Mouse (Mus musculus) lung, embryonic 14.5 days (tissue): ENCODE measurements around the gene Pknox2. TPM values are rescaled to one million over a fixed set of nuclear protein-coding genes. Genes with fewer than 3 reads are reported as not detected.

Experiments used
- ATAC-seq: fragments of 200-750 bp; cut with Nextera tagmentation; 2 replicates; pipeline ENCODE4 v1.8.0; 2017; ENCODE audit warnings: mild to moderate bottlenecking, moderate TSS enrichment, moderate library complexity; ENCODE audit not compliant: insufficient read depth
- DNase-seq: peaks from one replicate; pipeline ENCODE4 v3.0.0-alpha.2; 2015
- H3K27ac ChIP-seq: fragments of 300-500 bp; sonication (generic); 2 replicates; pipeline ENCODE4 v1.5.1; 2014; ENCODE audit warnings: low read depth, mild to moderate bottlenecking, moderate library complexity
- H3K27me3 ChIP-seq: fragments of 300-500 bp; sonication (generic); 2 replicates; pipeline ENCODE4 v1.6.1; 2014; ENCODE audit warnings: low read length, control low read depth; ENCODE audit not compliant: insufficient read depth
- H3K36me3 ChIP-seq: fragments of 300-500 bp; sonication (generic); 2 replicates; pipeline ENCODE4 v1.6.1; 2014; ENCODE audit warnings: control low read depth; ENCODE audit not compliant: insufficient read depth
- H3K4me1 ChIP-seq: fragments of 300-500 bp; sonication (generic); 2 replicates; pipeline ENCODE4 v1.6.1; 2014; ENCODE audit warnings: antibody characterized with exemption, control low read depth; ENCODE audit not compliant: insufficient read depth
- H3K4me2 ChIP-seq: fragments of 300-500 bp; sonication (generic); 2 replicates; pipeline ENCODE4 v1.6.1; 2014; ENCODE audit warnings: mild to moderate bottlenecking
- H3K4me3 ChIP-seq: fragments of 300-500 bp; sonication (generic); 2 replicates; pipeline ENCODE4 v1.5.1; 2014; ENCODE audit warnings: low read depth, low read length
- H3K9ac ChIP-seq: fragments of 300-500 bp; sonication (generic); 2 replicates; pipeline ENCODE4 v1.6.1; 2014
- H3K9me3 ChIP-seq: fragments of 300-500 bp; sonication (generic); 2 replicates; pipeline ENCODE4 v1.6.1; 2016; ENCODE audit warnings: low read depth, low read length, control low read depth
- CTCF ChIP-seq: IDR thresholded peaks from 2 replicates; pipeline ENCODE4 v1.5.1; 2016; ENCODE audit warnings: antibody characterized with exemption, low read depth
- WGBS: fragments of 180-500 bp; shearing (Covaris S2); extraction: QIAGEN DNeasy Blood & Tissue Kit; methylation state at CpG from one replicate; pipeline ENCODE4 v1.1.7; 2014; 5-methylcytosine and 5-hydroxymethylcytosine counted together
- polyA plus RNA-seq: library from polyadenylated mRNA; unstranded; fragments of >200 nt; fragmentation: Nextera tagmentation; extraction: Ambion mirVana; gene quantifications from 2 replicates; pipeline ENCODE4 v1.2.1, GENCODE M21; 2014

The Pknox2 gene
- polyA plus RNA-seq, 1 experiment from 2014 or later: 7.1 TPM

- Histone ChIP-seq H3K27ac (no peak overlapping the region), H3K4me2 (no peak overlapping the region), H3K9me3 (no peaks in the 10 kb centered on the region), H3K9ac (no peak overlapping the region), H3K36me3 (no peaks in the 10 kb centered on the region), H3K4me3 (no peak overlapping the region), H3K4me1 (no peaks in the 10 kb centered on the region), H3K27me3 (no peaks in the 10 kb centered on the region)
- WGBS: 71% methylated on average over 8 of the region's 8 CpGs
- DNase-seq: no peak
- peak; percentile 30; the same call in 1 of the 2 replicates for TF ChIP-seq CTCF
- ATAC-seq: no peak
Measured at GRCm38 (mm10) chr9:37124696-37125480, 22.3 kb downstream of the Pknox2 start.

- H3K9me3 ChIP-seq: no peaks in the 10 kb centered on the region
- H3K4me2 ChIP-seq: no peak overlapping the region
- 70% methylated on average over 7 of the region's 7 CpGs for WGBS
- H3K36me3 ChIP-seq: no peaks in the 10 kb centered on the region
- H3K9ac ChIP-seq: no peak overlapping the region
- no peak for DNase-seq
- ATAC-seq: no peak
- no peaks in the 10 kb centered on the region for H3K27me3 ChIP-seq
- no peak overlapping the region for H3K4me3 ChIP-seq
- no peak overlapping the region for H3K27ac ChIP-seq
- H3K4me1 ChIP-seq: no peaks in the 10 kb centered on the region
- TF ChIP-seq CTCF: no peak
Measured at GRCm38 (mm10) chr9:37123384-37123783, 23.8 kb downstream of the Pknox2 start.

DNA sequence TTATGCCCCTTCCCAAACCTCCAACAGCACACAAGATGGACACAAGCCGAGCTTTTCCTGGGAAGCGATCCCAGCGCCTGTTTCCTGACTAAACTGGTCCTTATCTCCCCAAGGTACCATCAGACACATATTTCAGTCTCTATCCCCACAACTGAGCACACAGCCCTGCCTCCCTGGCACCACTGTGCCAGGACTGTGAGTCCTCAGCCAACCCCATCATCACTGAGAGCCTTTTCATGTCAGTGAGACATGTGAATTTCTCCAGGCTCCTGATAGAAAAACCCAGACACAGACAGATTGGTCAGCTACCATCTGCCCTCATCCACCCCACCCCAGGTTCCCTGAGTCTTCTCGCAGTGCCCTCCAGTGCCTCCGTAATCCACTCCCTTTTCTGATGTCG, 24.2 kb downstream of the Pknox2 start:
- 77% methylated on average over 6 of the region's 6 CpGs for WGBS
- Histone ChIP-seq H3K9ac (no peak overlapping the region), H3K4me3 (no peak overlapping the region), H3K36me3 (no peaks in the 10 kb centered on the region), H3K4me2 (no peak overlapping the region), H3K27me3 (no peaks in the 10 kb centered on the region), H3K4me1 (no peaks in the 10 kb centered on the region), H3K9me3 (no peaks in the 10 kb centered on the region), H3K27ac (no peak overlapping the region)
- ATAC-seq: no peak
- no peak for DNase-seq
- TF ChIP-seq CTCF: no peak

DNA sequence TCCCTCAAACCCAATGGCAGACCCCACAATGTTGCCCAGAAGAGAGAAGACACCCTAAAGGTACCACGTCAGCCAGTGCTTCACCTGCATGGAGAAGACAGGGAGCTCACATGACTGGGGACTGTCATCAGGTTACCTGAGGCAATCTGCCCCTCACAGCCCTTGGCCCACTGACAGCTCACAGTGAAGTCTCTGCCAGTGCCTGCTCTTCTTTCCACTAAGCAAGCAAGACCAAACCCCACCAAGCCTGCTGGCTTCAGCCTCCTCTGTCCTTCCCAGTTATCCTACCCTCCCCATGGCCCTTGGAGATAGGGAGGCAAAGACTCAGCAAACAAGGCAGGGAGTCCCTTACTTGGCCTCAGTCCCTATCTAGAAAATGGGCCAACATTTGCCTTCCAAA, 24.8 kb downstream of the Pknox2 start:
- no peak for ATAC-seq

DNA sequence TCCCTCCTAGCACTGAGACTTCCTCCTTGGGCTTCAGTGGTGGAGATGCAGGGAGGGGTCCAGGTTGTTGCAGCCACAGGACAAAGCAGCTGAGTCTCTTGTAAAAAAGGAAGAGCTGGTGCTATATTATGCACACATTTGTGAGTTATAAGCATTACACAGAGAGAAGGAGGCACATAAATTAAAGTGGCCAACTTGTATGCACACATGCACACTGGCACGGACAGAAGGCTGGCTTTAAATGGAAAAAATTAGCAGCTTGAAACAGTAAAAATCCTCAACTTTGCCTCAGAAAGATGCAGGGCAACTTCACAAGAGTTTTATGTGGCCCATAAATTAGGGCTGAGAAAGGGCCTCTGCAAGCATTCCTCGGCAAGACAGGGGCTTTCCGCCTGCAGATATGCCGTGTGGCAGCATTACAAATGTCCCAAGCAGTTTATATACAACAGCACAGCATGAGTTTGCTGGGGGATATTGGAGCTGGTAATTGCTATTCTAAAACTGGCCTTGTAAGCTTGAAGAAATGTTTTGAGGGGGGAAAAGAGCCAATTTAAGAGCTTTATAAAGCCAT, 25.4 kb downstream of the Pknox2 start:
- no peaks in the 10 kb centered on the region for H3K27me3 ChIP-seq
- ATAC-seq (no peak), DNase-seq (no peak)
- 44% methylated on average over 4 of the region's 4 CpGs for WGBS
- no peaks in the 10 kb centered on the region for H3K4me1 ChIP-seq
- no peak overlapping the region for H3K9ac ChIP-seq
- no peaks in the 10 kb centered on the region for H3K9me3 ChIP-seq
- no peaks in the 10 kb centered on the region for H3K36me3 ChIP-seq
- H3K27ac ChIP-seq: no peak overlapping the region
- no peak overlapping the region for H3K4me3 ChIP-seq
- H3K4me2 ChIP-seq: no peak overlapping the region
- TF ChIP-seq CTCF: no peak

More for the DNA sequence above, 24.8 kb downstream of the Pknox2 start:
- no peaks in the 10 kb centered on the region for H3K9me3 ChIP-seq
- no peaks in the 10 kb centered on the region for H3K27me3 ChIP-seq
- H3K36me3 ChIP-seq: no peaks in the 10 kb centered on the region
- H3K4me2 ChIP-seq: no peak overlapping the region
- no peak overlapping the region for H3K4me3 ChIP-seq
- no peak for TF ChIP-seq CTCF
- 67% methylated on average over 1 of the region's 1 CpGs for WGBS
- no peak overlapping the region for H3K9ac ChIP-seq
- DNase-seq: no peak
- H3K27ac ChIP-seq: no peak overlapping the region
- no peaks in the 10 kb centered on the region for H3K4me1 ChIP-seq

DNA sequence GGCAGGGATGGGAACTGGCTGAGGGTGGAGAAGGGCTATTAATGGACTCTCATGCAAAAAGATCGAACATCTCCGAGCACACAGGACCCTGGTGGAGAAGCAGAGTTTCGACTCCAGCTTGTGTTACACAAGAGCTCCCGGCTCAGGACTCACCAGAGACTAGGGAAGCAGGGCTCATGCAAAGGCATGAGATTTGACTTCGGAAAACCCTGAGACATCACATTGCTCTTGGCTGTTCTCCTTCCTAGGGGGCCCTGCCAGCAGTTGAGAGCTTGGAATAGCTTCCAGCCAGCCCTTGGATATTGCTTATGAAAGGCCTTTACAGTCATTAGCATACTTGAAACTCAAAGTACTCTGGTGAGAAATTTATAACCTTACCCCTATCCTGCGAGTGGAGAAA, 26.4 kb downstream of the Pknox2 start:
- no peak for TF ChIP-seq CTCF
- no peak for ATAC-seq
- Histone ChIP-seq H3K9me3 (no peaks in the 10 kb centered on the region), H3K4me2 (no peak overlapping the region), H3K27me3 (no peaks in the 10 kb centered on the region), H3K9ac (no peak overlapping the region), H3K27ac (no peak overlapping the region), H3K4me3 (no peak overlapping the region), H3K4me1 (no peaks in the 10 kb centered on the region), H3K36me3 (no peaks in the 10 kb centered on the region)
- no peak for DNase-seq
- 85% methylated on average over 6 of the region's 6 CpGs for WGBS

DNA sequence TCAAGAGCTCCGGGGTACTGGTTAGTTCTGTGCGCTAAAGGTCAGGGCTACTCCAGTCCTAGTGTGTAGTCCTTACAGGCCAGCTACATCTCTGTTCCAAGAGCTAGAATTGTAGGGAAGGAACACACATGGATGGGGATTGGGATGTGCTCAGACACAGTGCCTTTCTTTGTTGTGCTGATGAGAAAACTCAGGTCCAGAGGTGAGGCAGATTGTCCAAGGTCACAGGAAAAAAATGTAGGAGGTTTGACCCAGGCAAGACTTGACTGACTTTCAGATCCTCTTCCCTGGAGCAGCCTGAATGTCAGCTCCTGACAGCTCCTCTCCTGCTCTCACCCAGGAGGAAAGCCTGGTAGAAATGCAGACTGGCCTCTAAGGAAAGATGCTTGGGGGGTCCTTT, 29.7 kb downstream of the Pknox2 start:
- no peak overlapping the region for H3K27ac ChIP-seq
- H3K36me3 ChIP-seq: no peaks in the 10 kb centered on the region
- DNase-seq (no peak), ATAC-seq (no peak)
- 85% methylated on average over 2 of the region's 2 CpGs for WGBS
- H3K27me3 ChIP-seq: no peaks in the 10 kb centered on the region
- H3K4me1 ChIP-seq: no peaks in the 10 kb centered on the region
- no peak for TF ChIP-seq CTCF
- no peak overlapping the region for H3K9ac ChIP-seq
- H3K4me3 ChIP-seq: no peak overlapping the region
- no peaks in the 10 kb centered on the region for H3K9me3 ChIP-seq
- H3K4me2 ChIP-seq: no peak overlapping the region
